Mouse (Mus musculus) adrenal gland (tissue): ENCODE results near the gene Cyp4v3.
"Not testable (repeated sequence)": the region's sequence is repeated elsewhere in the genome, so short reads cannot be mapped to it uniquely, and the experiment has no call there.

ENCODE experiments used
- intact Hi-C: fragments of 180-260 bp; cut with DNase I; formaldehyde crosslinking; loops from one replicate; pipeline ENCODE4 v1.15.1; 2025
- long read RNA-seq, 2 experiments: library from polyadenylated mRNA; unstranded; transcript quantifications; one replicate each; pipeline ENCODE4 v2.0.0; 2020; ENCODE audit warnings: borderline replicate concordance in 1 of 2; ENCODE audit not compliant: insufficient replicate concordance in 1 of 2

The Cyp4v3 gene
- long read RNA-seq, experiment 1, transcript Cyp4v3-201 (11 exons, 3,808 nt) = major isoform, 11 of 14 reads
- long read RNA-seq, experiment 1, partial matches to known transcripts = 2 of 14 reads
- long read RNA-seq, experiment 1, other reads (novel, unspliced or antisense) = 1 of 14 reads
- long read RNA-seq, experiment 2, transcript Cyp4v3-201 (11 exons, 3,808 nt) = major isoform, 14 of 18 reads
- long read RNA-seq, experiment 2, partial matches to known transcripts = 2 of 18 reads
- long read RNA-seq, experiment 2, other reads (novel, unspliced or antisense) = 2 of 18 reads

DNA sequence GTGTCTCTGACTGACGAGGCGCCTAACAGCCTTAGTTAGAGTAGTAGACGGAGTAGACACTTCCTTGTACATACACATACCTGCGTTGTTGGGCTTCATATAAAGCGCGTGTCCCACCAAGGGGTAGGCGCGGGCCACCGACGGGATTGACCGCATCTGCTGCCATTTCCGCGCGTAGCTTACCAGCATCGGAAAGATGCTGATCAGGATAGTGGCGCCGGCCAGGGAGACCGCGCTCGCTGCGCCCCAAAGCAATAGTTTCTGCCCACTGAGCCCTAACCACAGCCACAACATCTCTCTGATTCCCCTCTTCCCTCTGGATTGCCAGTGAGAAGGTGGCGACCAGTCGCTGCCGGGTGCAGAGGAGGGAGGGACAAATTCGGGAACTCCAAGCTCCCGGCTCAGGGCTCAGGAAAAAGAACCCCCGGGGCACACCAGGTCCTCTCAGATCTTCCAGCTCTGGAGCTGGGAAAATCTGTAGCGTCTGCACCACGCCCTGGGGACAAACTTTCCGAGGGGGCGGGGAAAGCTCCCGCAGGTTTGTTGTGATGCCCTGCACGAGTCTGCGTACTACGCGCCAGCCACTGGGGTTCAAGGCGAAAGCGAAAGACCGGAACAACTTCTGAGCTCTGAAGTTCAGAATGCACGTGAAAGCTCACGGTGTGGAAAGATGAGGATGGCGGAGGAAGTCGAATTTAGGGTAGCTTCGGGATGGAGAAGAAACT lies at the start of gene Cyp4v3:
Gene Cyp4v3 (minus strand): TSS at position 532 of the 725 bp plus-strand sequence.
- intact Hi-C loops = no loop called here

DNA sequence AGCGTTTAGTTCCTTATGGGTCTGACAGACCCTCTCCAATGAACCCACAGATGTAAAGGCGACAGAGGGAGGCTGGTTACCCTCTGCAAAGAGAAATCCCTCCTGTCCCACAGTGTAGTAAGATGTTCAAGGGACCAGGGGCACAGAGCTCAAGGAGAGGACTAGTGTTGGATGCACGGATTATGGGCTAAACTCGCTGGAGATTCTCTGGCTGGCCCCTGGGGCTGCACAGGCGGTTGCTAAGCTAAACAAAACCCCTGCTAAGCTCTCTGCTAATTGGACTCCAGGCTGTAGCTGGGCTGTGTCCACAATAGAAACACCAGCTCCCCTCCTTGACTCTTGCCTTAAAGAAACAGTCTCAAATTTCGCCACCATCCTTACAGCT lies 48.9 kb upstream of the Cyp4v3 start, which contains the start of gene Fam149a:
Gene Fam149a (minus strand): TSS at position 329 of the 385 bp plus-strand sequence.
- intact Hi-C loops = no loop called here

DNA sequence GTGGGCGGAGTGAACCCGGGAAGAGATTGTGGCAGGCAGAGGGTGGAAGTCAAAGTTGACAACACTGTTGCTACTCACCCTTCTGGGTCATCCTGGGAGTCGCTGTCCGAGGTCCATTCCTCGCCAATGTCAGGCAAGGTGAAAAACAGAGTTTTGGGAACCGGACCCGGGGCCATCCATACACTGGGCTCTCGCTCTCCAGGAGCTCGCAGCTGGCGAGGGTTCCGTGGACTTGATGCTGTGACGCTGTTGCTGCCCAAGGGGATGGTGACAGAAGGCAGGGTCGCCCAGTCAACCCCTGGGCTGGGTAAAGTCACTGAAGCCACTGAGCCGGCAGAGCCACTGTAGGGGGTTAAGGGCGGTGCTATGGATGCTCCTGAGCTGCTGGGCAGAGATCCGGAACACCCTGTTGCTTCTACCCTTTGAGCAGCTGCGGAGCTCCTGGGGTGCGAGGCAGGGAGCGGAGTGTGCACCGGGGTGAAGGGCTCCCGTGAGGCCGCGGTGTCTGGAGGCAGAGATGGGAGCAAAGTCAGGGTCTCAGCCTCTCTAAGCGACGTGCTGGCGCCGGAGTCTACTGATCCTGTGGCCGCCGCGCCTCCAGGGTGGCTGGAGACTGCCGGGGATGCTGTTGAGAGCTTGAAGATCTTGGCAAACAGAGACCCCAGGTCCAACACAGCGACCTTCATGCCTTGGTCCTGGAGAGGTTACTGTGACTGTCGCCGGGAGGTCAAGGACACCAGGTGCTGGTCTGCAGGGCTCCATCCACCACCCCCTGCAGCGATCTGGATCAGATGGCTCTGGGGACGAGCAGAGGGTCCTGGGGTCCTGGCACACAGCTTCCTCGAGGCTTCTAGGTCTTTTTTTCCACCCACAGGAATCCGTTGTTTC lies 48.3 kb upstream of the Cyp4v3 start:
- intact Hi-C loops = no loop called here

DNA sequence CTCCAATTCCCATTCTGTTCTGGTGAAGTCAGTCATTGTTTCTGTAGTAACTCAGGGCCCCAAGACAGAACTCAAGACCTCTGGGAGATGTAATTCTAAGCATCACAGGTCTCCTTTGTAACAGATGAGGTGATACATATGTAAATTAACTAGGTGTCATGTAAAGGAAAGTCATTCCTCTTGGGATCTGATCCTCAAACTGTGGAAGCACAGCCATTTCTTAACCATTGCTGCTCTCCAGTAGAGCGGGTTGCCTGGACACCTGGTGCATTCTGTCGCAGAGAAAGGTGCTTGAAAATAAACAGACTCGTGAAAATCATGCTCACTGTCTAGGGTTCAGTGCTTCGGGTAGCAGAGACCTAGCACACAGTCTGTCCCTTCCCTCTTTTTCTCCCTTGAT lies 47.6 kb upstream of the Cyp4v3 start:
- intact Hi-C loops = no loop called here

DNA sequence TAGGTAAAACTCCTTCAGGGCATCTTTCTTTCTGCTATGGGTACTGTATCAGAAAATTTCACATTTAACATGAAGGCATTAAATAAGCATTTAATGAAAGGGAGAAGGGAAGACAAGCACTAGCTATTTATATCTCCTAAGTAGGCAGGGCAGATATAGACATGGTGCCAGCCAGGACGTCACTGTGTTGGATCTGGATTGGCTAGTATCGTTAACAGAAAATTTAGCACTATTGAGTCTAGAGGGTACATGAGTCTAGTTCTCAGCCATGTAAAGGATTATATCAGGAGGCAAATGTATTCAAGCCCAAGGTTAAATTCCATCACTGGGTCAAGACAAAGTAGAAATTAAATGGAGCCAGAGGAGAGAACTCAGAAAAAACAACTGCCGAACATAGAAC lies 41.1 kb upstream of the Cyp4v3 start:
- intact Hi-C loops = no loop called here

DNA sequence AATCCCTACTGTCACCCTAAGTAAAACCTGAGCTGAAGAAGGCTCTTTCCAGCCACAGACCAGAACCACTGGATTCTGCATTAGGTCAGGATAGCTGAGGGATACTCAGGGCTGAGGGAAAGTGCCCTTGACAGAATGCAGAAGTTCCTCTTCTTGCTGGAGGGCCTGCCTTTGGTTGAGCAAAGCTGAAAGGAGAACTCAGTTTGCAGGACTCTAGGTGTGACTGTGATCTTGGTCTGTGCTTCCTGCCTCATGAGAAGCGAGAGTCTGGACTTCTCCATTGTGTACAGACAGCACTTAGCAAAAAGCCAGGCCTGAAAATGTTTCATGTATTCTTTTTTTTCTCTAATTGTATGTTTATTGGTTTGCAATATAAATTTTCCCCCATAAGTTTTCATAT lies 34.1 kb upstream of the Cyp4v3 start:
- intact Hi-C loops = no loop called here

DNA sequence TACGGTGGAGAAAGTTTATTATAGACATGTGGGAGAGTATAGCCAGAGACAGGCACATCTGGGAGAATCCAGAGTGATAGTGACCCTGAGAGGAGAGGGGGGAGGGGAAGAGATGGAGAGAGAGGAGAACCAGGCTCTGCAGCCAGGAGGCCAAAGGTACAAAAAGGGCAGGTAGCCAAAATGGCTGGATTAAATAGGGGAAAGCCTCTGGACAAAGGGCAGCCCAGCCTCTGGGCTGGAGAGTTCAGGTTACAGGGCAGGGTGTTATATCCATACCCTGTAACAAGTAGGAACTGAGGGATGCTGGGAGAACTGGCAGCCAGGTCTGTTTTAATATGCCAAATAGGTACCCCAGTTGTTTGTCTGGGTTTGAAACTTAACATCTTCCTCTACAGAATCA lies 30.2 kb upstream of the Cyp4v3 start:
- intact Hi-C loops = loop anchor here (5.0 kb wide), 1 partner anchor 574 kb away; no protein-coding TSS in a partner anchor

DNA sequence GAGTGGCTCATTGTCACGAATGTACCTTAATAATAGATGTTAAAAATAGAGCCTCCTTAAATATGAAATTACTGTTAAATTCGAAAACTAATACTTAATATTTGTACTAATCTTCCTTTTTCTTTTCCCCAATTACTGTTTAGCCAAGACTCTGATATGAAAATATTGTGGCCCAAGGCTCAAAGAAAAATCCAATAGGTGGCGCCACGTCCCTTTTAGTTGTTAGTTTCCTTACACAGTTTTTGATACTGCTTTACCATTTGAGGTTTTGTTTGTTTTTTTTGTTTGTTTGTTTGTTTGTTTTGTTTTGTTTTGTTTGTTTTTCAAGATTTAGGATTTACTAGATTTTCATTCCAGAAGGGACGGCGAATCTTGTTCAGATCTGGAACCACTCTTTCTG lies 29.3 kb upstream of the Cyp4v3 start:
- intact Hi-C loops = loop anchor here (5.0 kb wide), 1 partner anchor 575 kb away; no protein-coding TSS in a partner anchor

DNA sequence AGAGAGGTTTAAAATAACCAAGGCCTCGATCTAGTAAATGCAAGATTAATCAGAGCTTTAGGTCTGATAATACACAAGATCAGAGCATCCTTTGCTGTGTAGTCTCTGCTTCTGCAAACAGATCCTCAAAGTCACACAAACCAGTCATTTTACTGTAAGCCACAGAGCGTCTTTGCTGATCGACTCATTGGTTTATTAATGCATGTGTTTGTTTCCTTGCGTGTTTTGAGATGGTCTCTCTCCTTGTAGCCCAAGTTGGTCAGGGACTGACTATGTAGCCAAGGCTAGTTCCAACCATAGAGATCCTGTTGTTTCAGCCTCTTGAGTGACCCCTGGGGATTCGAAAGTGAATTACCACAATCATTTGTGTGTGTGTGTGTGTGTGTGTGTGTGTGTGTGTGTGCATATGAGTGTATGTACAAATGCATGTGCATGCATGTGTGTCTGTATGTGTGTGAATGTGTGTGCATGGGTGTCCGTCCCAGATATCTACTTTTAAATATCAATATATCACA lies 26.1 kb upstream of the Cyp4v3 start:
- intact Hi-C loops = no loop called here

DNA sequence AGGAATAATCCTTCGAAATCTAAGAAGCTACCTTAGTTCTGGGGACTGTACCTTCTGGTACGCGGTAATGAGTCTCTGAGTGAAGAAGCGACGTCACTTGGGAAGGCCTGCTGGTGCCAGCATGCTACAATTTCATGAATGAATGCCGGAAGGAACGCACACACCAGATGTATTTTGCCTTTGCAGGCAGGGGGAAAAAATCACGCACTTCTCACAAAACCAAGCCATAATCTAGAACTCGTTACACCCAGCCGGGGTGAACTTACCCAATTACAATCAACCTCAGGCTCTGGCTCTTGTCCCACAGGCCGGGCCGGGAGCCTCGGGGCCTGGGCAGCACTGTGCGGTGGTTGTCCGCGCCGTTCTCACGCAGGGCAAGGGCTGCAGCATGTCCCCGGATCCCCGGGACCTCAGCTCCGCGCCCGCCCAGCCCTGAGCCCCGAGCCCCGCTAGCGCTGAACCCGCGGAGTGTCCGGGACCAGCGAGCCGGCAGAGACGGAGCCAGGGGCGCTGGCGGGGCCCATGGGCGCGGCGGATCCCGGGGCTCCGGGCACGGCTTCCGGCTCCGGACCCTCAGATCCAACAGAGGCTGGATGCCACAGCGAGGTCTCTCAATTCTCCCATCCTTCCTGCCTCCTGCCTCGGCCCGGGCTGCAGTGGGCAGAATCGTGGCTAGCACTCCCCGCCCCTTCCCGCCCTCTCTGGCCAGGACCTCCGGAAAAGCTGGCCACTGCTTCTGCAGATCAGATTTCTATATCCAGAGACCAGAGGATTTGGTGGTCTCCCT lies 25.3 kb upstream of the Cyp4v3 start:
- intact Hi-C loops = no loop called here

DNA sequence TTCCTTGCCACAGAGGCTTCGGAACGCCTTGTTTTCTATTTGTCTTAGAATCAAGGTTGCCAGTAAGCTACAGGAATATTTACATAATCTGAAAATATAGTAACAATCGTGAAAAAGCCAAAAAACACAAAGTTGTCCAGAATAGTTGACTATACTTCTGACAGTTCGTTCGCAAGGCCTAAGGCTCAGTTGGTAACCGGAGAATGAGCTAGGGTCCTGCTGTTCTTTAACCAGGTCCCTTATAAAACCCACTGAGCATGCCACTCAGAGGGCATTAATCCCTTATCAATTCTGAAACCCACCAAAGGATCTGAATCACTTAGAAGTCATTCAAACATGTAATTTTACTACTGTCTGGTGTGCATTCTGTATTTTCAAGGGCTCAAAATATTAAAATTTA lies 22.8 kb upstream of the Cyp4v3 start:
- intact Hi-C loops = no loop called here

DNA sequence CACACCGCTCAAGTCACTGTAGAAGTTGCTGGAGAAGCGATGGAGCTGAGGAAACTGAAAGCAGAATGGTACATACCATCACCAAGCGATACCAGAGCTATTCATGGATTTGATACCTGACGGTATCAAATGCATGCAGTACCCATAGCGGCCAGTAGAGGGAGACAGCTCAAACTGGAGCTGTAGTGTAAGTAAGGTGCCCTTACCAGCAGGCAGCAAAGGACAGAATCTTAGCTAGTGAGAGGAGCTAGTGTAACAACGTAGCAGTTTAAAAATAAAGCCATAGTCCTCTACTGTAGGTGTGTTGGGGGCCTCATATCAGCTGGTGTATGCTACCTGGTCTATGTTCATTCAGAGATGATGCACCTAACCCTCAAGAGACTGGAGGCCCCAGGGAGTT lies 12.0 kb upstream of the Cyp4v3 start:
- intact Hi-C loops = no loop called here

DNA sequence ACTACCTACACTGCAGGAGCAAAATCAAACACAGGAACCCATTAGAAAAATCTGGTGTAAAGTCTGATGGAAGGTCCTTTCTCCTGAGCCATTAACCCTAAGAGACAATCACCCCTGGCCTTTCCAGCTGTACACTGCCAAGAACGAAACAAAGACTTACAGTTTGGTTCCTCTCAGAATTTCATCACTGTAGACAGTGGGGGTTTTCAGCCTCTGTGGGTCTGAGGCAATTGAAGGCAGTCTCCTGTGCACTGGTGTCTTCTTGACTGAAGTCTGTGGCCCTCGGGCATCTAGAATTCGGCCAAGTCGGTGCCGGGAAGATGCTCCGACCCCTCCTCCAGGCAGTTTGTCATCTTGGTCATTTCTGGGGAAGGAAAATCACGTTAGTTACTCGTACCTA lies 11.3 kb upstream of the Cyp4v3 start:
- intact Hi-C loops = no loop called here

DNA sequence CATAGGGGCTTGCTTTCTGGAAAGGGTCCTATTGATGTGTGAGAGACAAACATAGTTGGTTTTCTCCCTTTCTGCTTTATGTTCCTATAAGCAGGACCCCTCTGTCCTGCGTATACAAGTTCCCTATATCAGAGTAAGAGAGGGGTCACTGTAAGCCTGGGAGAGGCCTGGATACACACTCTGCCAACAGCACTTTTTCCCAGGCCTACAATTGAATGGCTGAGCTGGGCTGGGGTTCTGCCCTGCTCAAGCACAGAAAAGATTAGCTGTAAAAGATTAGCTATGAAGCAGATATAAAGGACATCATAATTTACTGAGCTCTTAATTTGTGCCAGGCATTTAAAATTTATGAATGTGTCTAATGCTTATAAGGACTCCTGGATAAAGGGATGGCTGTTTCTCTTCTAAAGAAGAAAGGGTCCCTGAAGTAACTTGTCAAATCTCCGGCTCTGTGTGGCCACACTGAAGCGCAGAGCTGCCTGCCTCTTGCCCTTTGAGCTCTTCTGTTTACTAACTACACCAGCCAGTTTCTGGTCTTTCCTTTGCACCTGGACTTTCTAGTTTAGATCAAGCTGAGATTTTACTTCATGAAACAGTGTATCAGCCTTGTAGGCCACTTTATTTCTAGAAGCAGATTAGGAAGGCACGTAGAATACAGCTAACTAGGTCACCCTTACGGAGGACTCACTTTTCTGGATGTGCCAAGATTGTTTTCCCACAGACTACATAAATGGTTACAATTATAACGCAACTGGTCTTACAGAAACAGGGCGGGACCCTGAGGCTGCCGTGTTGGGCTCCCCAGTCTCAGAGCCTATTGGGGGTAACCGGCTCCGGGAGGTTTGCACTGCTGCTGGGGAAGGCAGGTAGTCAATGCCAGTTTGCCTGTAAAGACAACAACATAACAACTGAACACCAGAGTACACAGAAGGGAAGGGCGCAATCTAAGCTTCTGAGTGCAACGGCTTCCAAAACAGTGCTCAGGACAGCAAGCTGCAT lies 8.9 kb upstream of the Cyp4v3 start:
- intact Hi-C loops = no loop called here

DNA sequence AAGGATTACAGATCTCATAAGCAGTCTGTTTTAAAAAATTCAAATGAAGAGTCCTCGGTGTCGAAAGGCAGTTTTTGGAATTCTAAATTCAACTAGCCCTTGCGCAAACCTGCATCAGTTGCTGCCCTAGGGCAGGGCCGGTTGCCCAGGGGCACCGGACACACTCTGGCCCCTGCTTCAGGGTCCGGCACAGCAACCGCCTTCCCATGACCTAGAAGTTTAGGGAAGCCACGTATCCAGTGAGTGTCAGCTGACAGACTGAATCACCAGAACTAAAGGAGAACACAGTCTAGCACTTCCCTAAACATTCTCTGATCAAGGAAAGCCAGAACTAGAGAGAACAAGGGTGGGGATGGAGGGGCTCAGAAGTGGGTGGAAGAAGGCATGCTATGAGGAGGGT lies 477 bp upstream of the Cyp4v3 start:
- intact Hi-C loops = no loop called here

DNA sequence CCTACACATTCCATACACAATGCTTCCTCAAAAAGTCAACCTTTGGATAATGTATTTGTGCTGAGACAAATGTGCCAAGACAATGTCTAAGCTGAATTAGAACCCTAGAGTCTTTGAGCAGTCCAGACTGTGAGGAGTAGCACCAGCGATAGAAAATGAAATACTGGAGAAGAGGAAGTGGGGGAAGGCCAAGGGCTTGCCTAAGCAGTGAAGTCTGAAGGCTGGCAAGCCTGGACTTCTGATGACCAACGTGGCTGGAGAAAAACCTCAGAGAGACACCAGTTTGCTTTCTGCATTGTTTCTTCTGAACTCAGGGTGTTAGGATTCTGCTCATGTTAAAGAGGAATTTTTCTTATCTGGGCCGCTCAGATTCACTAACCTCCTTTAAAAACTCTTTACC lies 2.2 kb downstream of the Cyp4v3 start:
- intact Hi-C loops = no loop called here

DNA sequence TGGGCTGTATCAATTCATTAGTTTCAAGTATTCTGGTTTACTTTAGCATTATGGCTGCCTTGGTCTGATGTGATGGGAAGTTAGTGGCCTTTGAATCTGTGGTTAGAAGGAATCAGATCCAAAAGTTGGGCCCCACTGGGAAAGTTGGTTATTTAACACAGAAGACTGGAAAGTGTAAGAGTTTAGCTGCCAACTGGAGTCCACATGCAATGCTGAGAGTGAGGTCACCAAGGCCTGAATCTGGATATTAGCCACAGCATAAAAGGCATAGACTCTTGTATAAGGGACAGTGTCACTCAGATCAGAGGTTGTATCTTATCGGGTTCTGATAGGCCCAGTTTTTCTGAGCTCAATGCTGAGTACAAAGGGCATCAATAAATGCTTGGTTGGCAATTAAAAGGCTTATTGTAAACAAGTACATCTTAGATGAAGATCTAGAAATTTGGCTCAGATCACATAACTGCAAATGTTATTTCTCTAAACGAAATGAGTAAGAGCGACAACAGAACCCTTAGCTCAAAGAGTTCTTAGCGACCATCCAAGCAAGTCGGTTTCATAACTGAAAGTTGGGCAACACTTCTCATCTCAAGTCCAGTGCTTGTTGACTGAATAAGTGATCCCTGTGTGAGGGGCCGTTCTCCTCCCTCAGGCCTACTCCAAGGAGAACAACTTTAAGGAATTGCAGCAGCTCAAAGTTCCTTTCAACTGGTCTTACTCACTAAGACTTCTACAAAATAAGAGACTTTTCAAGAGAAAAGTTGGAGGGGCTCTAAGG lies 3.6 kb downstream of the Cyp4v3 start:
- intact Hi-C loops = no loop called here

DNA sequence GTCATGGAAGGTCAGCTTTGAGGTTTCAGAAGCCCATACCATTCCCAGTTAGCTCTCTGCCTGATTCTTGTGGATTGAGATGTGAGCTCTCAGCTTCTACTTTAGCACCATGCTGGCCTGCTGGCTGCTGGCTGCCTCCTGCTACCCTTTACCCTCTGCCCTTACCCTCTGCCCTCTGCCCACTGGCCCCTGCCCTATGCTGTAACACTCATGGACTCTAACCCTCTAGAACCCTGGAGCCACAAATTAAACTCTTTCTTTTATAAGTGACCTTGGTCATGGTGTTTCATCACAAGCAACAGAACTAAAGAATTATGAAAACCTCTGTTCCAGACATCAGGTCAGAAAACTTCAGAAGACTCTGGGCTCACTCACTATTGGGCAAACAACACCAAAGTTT lies 5.9 kb downstream of the Cyp4v3 start:
- intact Hi-C loops = not testable (repeated sequence)

DNA sequence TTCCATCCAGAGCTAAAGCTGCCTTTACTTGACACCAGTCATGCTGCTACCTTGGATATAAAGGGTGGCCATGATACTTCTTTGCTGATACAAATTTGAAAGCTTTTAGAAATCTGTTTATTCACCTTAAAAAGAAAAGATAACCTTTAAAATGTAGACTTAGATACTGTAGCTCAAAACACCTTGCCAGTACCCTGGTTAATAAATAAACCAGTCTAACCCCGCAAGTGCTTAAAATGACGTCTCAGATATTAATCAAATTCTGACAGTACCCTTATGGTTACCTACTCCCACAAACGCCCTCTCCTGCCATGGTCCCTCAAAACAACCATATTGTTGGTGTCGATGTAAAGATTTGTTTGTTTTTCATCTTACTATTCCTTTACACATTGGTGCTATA lies 8.9 kb downstream of the Cyp4v3 start:
- intact Hi-C loops = no loop called here
